Mouse (Mus musculus): ENCODE measurements around the gene Fxyd7.

Gene Fxyd7

GRCm38 (mm10) chr7:31076492-31076891, 25.2 kb upstream of the Fxyd7 start, which contains the start of gene Fxyd3:
Fxyd3 (minus strand) TSS chr7:31076704.
- DNase-seq (ENCODE audit: low read depth) = no peak

GRCm38 (mm10) chr7:31074713-31075069, 23.4 kb upstream of the Fxyd7 start:
- no peak for DNase-seq (ENCODE audit: low read depth)

GRCm38 (mm10) chr7:31074061-31074712, 22.9 kb upstream of the Fxyd7 start:
- DNase-seq (ENCODE audit: low read depth) = peak; percentile 69

- no peak for DNase-seq (ENCODE audit: low read depth)
These were observed 22.3 kb upstream of the Fxyd7 start for GRCm38 (mm10) chr7:31073546-31073945.

GRCm38 (mm10) chr7:31072326-31072725, 21.1 kb upstream of the Fxyd7 start:
- no peak for DNase-seq (ENCODE audit: low read depth)

GRCm38 (mm10) chr7:31070324-31070723, 19.1 kb upstream of the Fxyd7 start:
- DNase-seq (ENCODE audit: low read depth) = no peak

GRCm38 (mm10) chr7:31069491-31069890, 18.2 kb upstream of the Fxyd7 start:
- no peak for DNase-seq (ENCODE audit: low read depth)

GRCm38 (mm10) chr7:31067836-31068235, 16.6 kb upstream of the Fxyd7 start:
- DNase-seq (ENCODE audit: low read depth) = no peak

- DNase-seq (ENCODE audit: low read depth) = no peak
These were observed 11.8 kb upstream of the Fxyd7 start for GRCm38 (mm10) chr7:31063074-31063560.

- no peak for DNase-seq (ENCODE audit: low read depth)
These were observed 9.3 kb upstream of the Fxyd7 start for GRCm38 (mm10) chr7:31060621-31061010.

GRCm38 (mm10) chr7:31059919-31060620, 8.8 kb upstream of the Fxyd7 start:
- DNase-seq (ENCODE audit: low read depth) = no peak

GRCm38 (mm10) chr7:31059108-31059507, 7.8 kb upstream of the Fxyd7 start, which contains the start of gene Lgi4:
Lgi4 (plus strand) TSS chr7:31059342.
- peak; percentile 77 for DNase-seq (ENCODE audit: low read depth)

- DNase-seq (ENCODE audit: low read depth) = no peak
These were observed 6.9 kb upstream of the Fxyd7 start for GRCm38 (mm10) chr7:31058211-31058610.

- DNase-seq (ENCODE audit: low read depth) = no peak
These were observed 6.5 kb upstream of the Fxyd7 start for GRCm38 (mm10) chr7:31057730-31058129.

GRCm38 (mm10) chr7:31057071-31057470, 5.8 kb upstream of the Fxyd7 start, which contains the start of gene Fxyd1:
Fxyd1 (minus strand) TSS chr7:31057199.
- DNase-seq (ENCODE audit: low read depth) = no peak

GRCm38 (mm10) chr7:31056448-31056847, 5.2 kb upstream of the Fxyd7 start:
- DNase-seq (ENCODE audit: low read depth) = no peak

GRCm38 (mm10) chr7:31055883-31056282, 4.6 kb upstream of the Fxyd7 start:
- DNase-seq (ENCODE audit: low read depth) = no peak

- no peak for DNase-seq (ENCODE audit: low read depth)
These were observed 4.1 kb upstream of the Fxyd7 start for GRCm38 (mm10) chr7:31055354-31055824.

- DNase-seq (ENCODE audit: low read depth) = no peak
These were observed 3.5 kb upstream of the Fxyd7 start for GRCm38 (mm10) chr7:31054661-31055320.

GRCm38 (mm10) chr7:31053882-31054447, 2.7 kb upstream of the Fxyd7 start:
- DNase-seq (ENCODE audit: low read depth) = no peak

GRCm38 (mm10) chr7:31052636-31053434, 1.6 kb upstream of the Fxyd7 start:
- DNase-seq (ENCODE audit: low read depth) = no peak

- DNase-seq (ENCODE audit: low read depth) = no peak
These were observed 976 bp upstream of the Fxyd7 start for GRCm38 (mm10) chr7:31052251-31052635.

Measured in fibroblast of lung, adult 2 months (primary cell).